Mouse (Mus musculus): ENCODE measurements around the gene Rpl13a. TPM values are rescaled to one million over a fixed set of nuclear protein-coding genes. Genes with fewer than 3 reads are reported as not detected.
"Not testable (repeated sequence)": the region's sequence is repeated elsewhere in the genome, so short reads cannot be mapped to it uniquely, and the experiment has no call there.

Rpl13a gene
- total and polyA plus RNA-seq, 2 experiments from 2014 or later: 701 to 1,048 TPM

- no peaks in the 10 kb centered on the region for H3K27me3 ChIP-seq (ENCODE audit: insufficient read depth, low read length)
- no peak overlapping the region for H3K9ac ChIP-seq (replicated peaks; ENCODE audit: low read length, poor library complexity, severe bottlenecking)
- no peaks in the 10 kb centered on the region for H3K36me3 ChIP-seq (ENCODE audit: insufficient read depth, low read length)
- no peak overlapping the region for H3K27ac ChIP-seq (ENCODE audit: low read depth, low read length)
- 81% methylated on average over 2 of the region's 2 CpGs for WGBS
- H3K9me3 ChIP-seq (ENCODE audit: low read length): no peaks in the 10 kb centered on the region
- no peak for TF ChIP-seq CTCF (IDR thresholded peaks at IDR 0.05)
- ATAC-seq (ENCODE audit: low FRiP score) (no peak), DNase-seq (ENCODE audit: low spot score) (no peak)
- H3K4me2 ChIP-seq (ENCODE audit: low read depth, low read length, poor library complexity, severe bottlenecking): no peak overlapping the region
- no peaks in the 10 kb centered on the region for H3K4me1 ChIP-seq (ENCODE audit: insufficient read depth, low read length)
- no peak overlapping the region for H3K4me3 ChIP-seq (ENCODE audit: low read depth, low read length)
Observed at GRCm38 (mm10) chr7:45111940-45112339, 16.6 kb downstream of the Rpl13a start.

- H3K27ac ChIP-seq (ENCODE audit: low read depth, low read length); ATAC-seq (ENCODE audit: low FRiP score); H3K4me1 ChIP-seq (ENCODE audit: insufficient read depth, low read length); H3K27me3 ChIP-seq (ENCODE audit: insufficient read depth, low read length); H3K9me3 ChIP-seq (ENCODE audit: low read length); H3K9ac ChIP-seq (replicated peaks; ENCODE audit: low read length, poor library complexity, severe bottlenecking); DNase-seq (ENCODE audit: low spot score); H3K36me3 ChIP-seq (ENCODE audit: insufficient read depth, low read length); H3K4me3 ChIP-seq (ENCODE audit: low read depth, low read length); H3K4me2 ChIP-seq (ENCODE audit: low read depth, low read length, poor library complexity, severe bottlenecking): not testable (repeated sequence)
- 93% methylated on average over 4 of the region's 4 CpGs for WGBS
Observed at GRCm38 (mm10) chr7:45110089-45110488, 18.5 kb downstream of the Rpl13a start.

GRCm38 (mm10) chr7:45107052-45107645, 21.4 kb downstream of the Rpl13a start:
- no peaks in the 10 kb centered on the region for H3K36me3 ChIP-seq (ENCODE audit: insufficient read depth, low read length)
- no peak overlapping the region for H3K4me2 ChIP-seq (ENCODE audit: low read depth, low read length, poor library complexity, severe bottlenecking)
- ATAC-seq (ENCODE audit: low FRiP score) (no peak), DNase-seq (ENCODE audit: low spot score) (no peak)
- no peak for TF ChIP-seq CTCF (IDR thresholded peaks at IDR 0.05)
- no peaks in the 10 kb centered on the region for H3K4me1 ChIP-seq (ENCODE audit: insufficient read depth, low read length)
- no peak overlapping the region for H3K9ac ChIP-seq (replicated peaks; ENCODE audit: low read length, poor library complexity, severe bottlenecking)
- H3K27me3 ChIP-seq (ENCODE audit: insufficient read depth, low read length): no peaks in the 10 kb centered on the region
- H3K4me3 ChIP-seq (ENCODE audit: low read depth, low read length): no peak overlapping the region
- 48% methylated on average over 5 of the region's 5 CpGs for WGBS
- H3K27ac ChIP-seq (ENCODE audit: low read depth, low read length): no peak overlapping the region
- no peaks in the 10 kb centered on the region for H3K9me3 ChIP-seq (ENCODE audit: low read length)

- 18% methylated on average over 6 of the region's 6 CpGs for WGBS
- DNase-seq (ENCODE audit: low spot score) (no peak), ATAC-seq (ENCODE audit: low FRiP score) (no peak)
- Histone ChIP-seq H3K4me2 (ENCODE audit: low read depth, low read length, poor library complexity, severe bottlenecking) (no peak overlapping the region), H3K4me3 (ENCODE audit: low read depth, low read length) (no peak overlapping the region), H3K27me3 (ENCODE audit: insufficient read depth, low read length) (no peaks in the 10 kb centered on the region), H3K9ac (replicated peaks; ENCODE audit: low read length, poor library complexity, severe bottlenecking) (no peak overlapping the region), H3K27ac (ENCODE audit: low read depth, low read length) (no peak overlapping the region), H3K4me1 (ENCODE audit: insufficient read depth, low read length) (no peaks in the 10 kb centered on the region), H3K9me3 (ENCODE audit: low read length) (no peaks in the 10 kb centered on the region), H3K36me3 (ENCODE audit: insufficient read depth, low read length) (no peaks in the 10 kb centered on the region)
- TF ChIP-seq CTCF (IDR thresholded peaks at IDR 0.05): no peak
Observed at GRCm38 (mm10) chr7:45106441-45106840, 22.1 kb downstream of the Rpl13a start.

- 83% methylated on average over 8 of the region's 8 CpGs for WGBS
- Histone ChIP-seq H3K36me3 (ENCODE audit: insufficient read depth, low read length) (no peaks in the 10 kb centered on the region), H3K27ac (ENCODE audit: low read depth, low read length) (no peak overlapping the region), H3K4me1 (ENCODE audit: insufficient read depth, low read length) (no peaks in the 10 kb centered on the region), H3K9ac (replicated peaks; ENCODE audit: low read length, poor library complexity, severe bottlenecking) (no peak overlapping the region), H3K27me3 (ENCODE audit: insufficient read depth, low read length) (no peaks in the 10 kb centered on the region), H3K4me3 (ENCODE audit: low read depth, low read length) (no peak overlapping the region), H3K4me2 (ENCODE audit: low read depth, low read length, poor library complexity, severe bottlenecking) (no peak overlapping the region), H3K9me3 (ENCODE audit: low read length) (no peaks in the 10 kb centered on the region)
- no peak for ATAC-seq (ENCODE audit: low FRiP score)
- TF ChIP-seq CTCF (IDR thresholded peaks at IDR 0.05): no peak
- no peak for DNase-seq (ENCODE audit: low spot score)
Observed at GRCm38 (mm10) chr7:45105491-45105890, 23.1 kb downstream of the Rpl13a start.

- no peak overlapping the region for H3K4me3 ChIP-seq (ENCODE audit: low read depth, low read length)
- no peaks in the 10 kb centered on the region for H3K27me3 ChIP-seq (ENCODE audit: insufficient read depth, low read length)
- DNase-seq (ENCODE audit: low spot score) (no peak), ATAC-seq (ENCODE audit: low FRiP score) (no peak)
- no peaks in the 10 kb centered on the region for H3K9me3 ChIP-seq (ENCODE audit: low read length)
- no peak for TF ChIP-seq CTCF (IDR thresholded peaks at IDR 0.05)
- H3K4me1 ChIP-seq (ENCODE audit: insufficient read depth, low read length): no peaks in the 10 kb centered on the region
- H3K27ac ChIP-seq (ENCODE audit: low read depth, low read length): no peak overlapping the region
- WGBS: 81% methylated on average over 5 of the region's 5 CpGs
- no peak overlapping the region for H3K9ac ChIP-seq (replicated peaks; ENCODE audit: low read length, poor library complexity, severe bottlenecking)
- no peaks in the 10 kb centered on the region for H3K36me3 ChIP-seq (ENCODE audit: insufficient read depth, low read length)
- H3K4me2 ChIP-seq (ENCODE audit: low read depth, low read length, poor library complexity, severe bottlenecking): no peak overlapping the region
Observed at GRCm38 (mm10) chr7:45104941-45105340, 23.6 kb downstream of the Rpl13a start.

Data from midbrain, postnatal 0 days (tissue).